Mouse (Mus musculus) stomach, postnatal 0 days (tissue): ENCODE measurements around the gene Atp5c1.

Source experiments
- CTCF ChIP-seq: IDR thresholded peaks from 2 replicates; pipeline ENCODE4 v1.5.1; 2016; ENCODE audit warnings: antibody characterized with exemption, low read depth, mild to moderate bottlenecking, moderate library complexity
- EP300 ChIP-seq: optimal IDR thresholded peaks from 2 replicates; pipeline ENCODE3; 2016; ENCODE audit warnings: antibody characterized with exemption

DNA sequence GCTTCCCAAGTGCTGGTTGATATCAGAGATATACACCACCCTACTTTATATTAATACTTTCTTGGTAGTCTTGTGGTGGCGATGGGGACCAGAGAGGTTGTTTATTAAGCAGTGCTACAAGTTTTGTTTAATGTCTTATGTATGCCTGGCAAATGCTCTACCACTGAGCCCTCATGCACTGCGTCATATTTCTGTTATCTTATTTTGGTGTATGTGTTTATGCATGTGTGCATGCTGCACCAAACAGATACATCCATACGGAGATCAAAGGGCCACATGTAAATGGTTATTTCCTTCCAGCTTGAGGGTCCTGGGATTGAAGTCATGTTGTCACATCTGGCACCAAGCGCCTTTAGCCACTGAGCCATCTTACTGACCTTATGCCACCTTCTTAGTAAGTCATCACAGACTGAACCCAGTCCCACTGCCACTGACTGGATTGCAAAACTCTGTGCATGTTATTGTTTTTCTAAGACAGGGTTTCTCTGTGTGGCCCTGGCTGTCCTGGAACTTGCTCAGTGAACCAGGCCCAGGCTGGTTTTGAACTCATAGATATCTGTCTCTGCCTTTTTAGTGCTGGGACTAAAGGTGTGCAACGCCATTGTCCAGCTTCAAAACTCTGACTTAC, 1.3 kb upstream of the Atp5c1 start:
- TF ChIP-seq CTCF (no peak), EP300 (no peak)
